Mouse (Mus musculus) brown adipose tissue, adult 24 weeks (tissue): ENCODE measurements around the gene Cdkn2a. TPM values are rescaled to one million over a fixed set of nuclear protein-coding genes. Genes with fewer than 3 reads are reported as not detected.

Experiments
- H3K27ac ChIP-seq: fragments of 200-500 bp; replicated peaks from 2 replicates; pipeline ENCODE4 v1.5.1; 2012; ENCODE audit warnings: low read depth, mild to moderate bottlenecking, low read length
- H3K4me1 ChIP-seq: fragments of 200-500 bp; 2 replicates; pipeline ENCODE4 v1.6.1; 2012; ENCODE audit warnings: low read length, mixed read lengths; ENCODE audit not compliant: control insufficient read depth, insufficient read depth, insufficient read length
- H3K4me3 ChIP-seq: fragments of 200-500 bp; 2 replicates; pipeline ENCODE4 v1.5.1; 2012; ENCODE audit warnings: low read depth, mild to moderate bottlenecking, low read length, moderate library complexity; ENCODE audit not compliant: insufficient read depth
- polyA plus RNA-seq: library from polyadenylated mRNA; stranded (reverse); fragments of >200 nt; gene quantifications from 2 replicates; pipeline ENCODE4 v1.2.4, GENCODE M21; 2012; ENCODE audit not compliant: missing spikeins, insufficient read depth, insufficient read length

Cdkn2a gene
- polyA plus RNA-seq, 1 experiment: not detected

DNA sequence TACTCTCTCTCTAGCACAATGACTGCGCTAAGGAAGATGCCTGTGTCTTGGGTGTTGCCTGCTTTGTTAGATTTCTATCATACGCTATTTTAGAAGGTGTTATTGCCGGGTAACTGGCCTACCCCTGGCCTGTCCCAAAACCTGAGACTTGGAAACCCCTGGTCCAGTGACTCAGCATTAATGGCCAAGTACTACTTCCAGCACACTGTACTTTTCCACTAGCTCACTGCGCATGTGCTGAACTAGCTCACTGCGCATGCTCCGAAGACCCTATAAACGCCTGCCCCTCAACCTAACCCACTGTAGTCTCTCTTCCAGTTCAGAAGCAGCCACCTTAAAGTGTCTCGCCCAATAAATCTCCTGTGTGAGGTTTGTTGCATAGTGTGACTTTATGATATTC, 60.0 kb downstream of the Cdkn2a start:
- Histone ChIP-seq H3K27ac (no peak overlapping the region), H3K4me3 (no peak overlapping the region), H3K4me1 (no peaks in the 10 kb centered on the region)

Other genes with a start within 250 kb of the Cdkn2a start
- 16.2 and 17.5 TPM in 2 replicates for gene Mtap, start 157.5 kb downstream of the Cdkn2a start, polyA plus RNA-seq
- 2.0 and 7.3 TPM in 2 replicates for gene Cdkn2b, start 16.4 kb upstream of the Cdkn2a start, polyA plus RNA-seq